Mouse (Mus musculus) heart, postnatal 10 days (tissue): ENCODE measurements around the gene Acaca. TPM values are rescaled to one million over a fixed set of nuclear protein-coding genes. Genes with fewer than 3 reads are reported as not detected.

ENCODE experiments used
- DNase-seq, 2 experiments: peaks; one replicate each; pipeline ENCODE4 v3.0.0; 2021
- intact Hi-C: fragments of 180-260 bp; cut with DNase I; formaldehyde crosslinking; loops from one replicate; pipeline ENCODE4 v1.15.1; 2025
- total RNA-seq, 2 experiments: library from RNA; stranded (reverse); gene quantifications; 2 replicates each; pipeline ENCODE4 v1.2.3; 2021

Acaca gene
- total RNA-seq, 2 experiments from 2014 or later = 15.6 to 16.6 TPM

DNA sequence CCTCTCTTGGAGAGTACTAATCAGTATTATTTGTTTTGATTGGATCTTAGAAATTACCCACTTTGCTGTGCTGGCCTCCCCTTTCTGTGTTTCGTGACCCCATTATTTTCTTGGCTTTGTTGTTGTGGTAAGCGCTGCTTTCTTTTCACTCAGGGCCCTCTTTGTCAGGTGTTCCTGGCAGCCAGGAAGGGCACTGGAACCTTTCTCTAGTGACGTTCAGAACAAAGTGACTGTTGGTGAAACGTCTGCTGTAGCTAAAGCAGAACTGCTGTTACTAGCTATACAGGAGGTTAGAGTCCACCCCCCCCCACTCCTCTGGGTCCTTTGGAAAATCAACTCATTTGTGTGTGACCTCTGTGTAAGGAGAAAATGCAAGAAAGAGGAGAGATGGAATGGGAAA, 76.3 kb downstream of the Acaca start:
- intact Hi-C loops = no loop called here
- DNase-seq = no peak

DNA sequence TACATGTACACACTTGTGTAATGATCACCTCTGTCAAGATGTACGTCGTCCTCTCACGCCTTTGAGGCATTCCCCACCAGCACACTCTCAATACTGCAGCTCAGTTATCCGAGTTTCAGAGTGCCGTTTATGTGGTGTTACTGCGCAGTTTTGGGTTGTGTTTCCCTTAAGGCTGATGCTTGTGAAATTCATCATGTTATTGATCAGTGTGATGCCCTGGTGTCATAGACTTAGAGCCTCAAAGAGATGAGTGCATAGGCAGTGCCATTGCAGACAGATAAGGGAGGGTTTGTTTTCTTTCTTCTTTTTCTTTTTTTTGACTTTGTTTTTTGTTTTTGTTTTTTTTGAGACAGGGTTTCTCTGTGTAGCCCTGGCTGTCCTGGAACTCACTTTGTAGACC, 81.4 kb downstream of the Acaca start:
- intact Hi-C loops = no loop called here
- no peak for DNase-seq

DNA sequence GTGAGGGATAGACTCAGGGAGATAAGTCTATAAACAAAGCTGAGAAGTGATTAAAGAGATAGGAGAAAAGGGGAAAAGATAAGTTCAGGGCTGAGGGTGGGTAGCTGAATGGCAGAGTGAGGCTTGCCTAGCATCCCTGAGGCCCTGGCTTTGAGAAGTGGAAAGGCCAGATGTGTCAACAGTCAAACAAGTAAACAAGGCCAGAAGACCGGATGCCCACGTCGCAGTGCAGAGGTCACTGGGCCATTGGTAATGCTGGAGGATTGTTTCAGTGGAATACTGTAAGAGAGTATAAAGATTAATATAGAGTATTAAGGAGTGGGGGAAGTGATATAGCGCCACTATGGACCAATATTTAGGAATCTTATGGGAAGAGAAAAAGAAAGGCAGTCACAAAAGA, 89.5 kb downstream of the Acaca start:
- intact Hi-C loops = no loop called here
- no peak for DNase-seq

DNA sequence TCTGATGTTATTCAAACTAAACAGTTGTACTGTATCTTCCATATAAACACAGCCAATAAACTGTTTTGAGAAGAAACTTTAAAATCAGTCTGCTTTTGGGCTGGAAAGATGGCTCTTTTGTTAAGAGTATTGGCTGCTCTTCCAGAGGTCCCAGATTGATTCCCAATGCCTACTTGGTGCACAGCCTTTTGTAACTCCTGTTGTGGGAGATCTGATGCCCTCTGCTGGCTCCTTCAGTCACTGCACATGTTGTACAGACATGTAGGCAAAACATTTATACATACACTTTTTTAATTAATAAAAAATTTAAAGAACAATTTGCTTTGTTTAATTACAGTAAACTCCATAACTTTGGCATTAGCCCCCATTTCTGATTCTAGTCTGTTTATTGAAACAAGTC, 114.1 kb downstream of the Acaca start:
- peak; percentile 35 to 64 for DNase-seq
- intact Hi-C loops = loop anchor here (1.0 to 10.0 kb wide), 2 partner anchors 64 to 99 kb away; no protein-coding TSS in a partner anchor

DNA sequence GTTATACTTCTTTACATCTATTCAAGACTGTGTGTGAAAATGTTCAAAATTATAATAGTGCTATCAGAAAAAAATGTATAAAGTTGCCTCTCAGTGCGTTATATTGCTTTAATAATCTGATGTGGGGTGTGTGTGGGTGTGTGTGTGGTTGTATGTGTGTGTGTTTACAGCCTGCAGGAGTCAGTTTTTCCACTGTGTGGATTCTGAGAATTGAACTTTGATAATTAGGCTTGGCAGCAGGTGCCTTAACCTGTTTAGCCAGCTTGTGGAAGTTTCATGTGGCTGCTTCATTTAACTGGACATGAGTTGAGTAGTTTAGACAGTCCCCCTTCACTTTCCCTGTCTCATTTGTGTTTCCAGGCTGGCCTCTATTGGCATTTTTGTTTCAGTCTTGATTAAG, 117.9 kb downstream of the Acaca start:
- intact Hi-C loops = loop anchor here (10.0 kb wide), 1 partner anchor 103 kb away; no protein-coding TSS in a partner anchor
- DNase-seq = no peak

DNA sequence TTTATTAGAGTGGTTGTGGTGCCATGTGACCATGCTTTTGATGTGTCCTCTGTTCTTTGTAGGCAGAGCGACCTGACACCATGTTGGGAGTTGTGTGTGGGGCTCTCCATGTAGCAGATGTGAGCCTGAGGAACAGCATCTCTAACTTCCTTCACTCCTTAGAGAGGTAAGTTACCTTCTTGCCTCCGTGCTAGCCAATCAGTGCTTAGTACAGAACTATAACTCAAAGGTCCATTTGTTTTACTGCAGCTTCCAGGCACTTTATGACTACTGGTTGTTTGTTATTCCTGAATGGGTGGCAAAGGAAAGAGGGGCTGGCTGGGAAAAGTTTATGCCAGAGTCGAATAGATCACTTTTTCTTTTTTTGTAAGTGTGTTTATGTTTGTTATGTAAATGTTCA, 121.7 kb downstream of the Acaca start:
- intact Hi-C loops = no loop called here
- no peak for DNase-seq

DNA sequence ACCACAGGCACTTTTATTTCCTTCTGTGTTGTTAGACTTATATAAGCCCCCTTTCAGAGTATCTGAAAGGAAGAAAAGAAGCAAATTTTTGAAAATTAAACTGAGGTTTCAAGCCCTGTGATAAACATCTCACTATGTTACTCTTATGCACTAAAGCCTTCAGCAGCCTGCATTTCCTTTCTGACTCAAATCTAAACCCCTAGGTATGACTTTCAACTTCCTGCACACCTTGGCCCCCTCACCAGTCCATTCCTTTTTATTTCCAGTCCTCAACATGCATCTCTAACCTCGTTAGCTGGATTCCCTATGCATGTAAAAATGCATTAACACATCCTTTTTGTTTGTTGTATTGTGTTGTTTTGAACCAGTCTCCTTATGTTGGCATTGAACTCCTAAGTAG, 123.0 kb downstream of the Acaca start:
- intact Hi-C loops = no loop called here
- DNase-seq = no peak

DNA sequence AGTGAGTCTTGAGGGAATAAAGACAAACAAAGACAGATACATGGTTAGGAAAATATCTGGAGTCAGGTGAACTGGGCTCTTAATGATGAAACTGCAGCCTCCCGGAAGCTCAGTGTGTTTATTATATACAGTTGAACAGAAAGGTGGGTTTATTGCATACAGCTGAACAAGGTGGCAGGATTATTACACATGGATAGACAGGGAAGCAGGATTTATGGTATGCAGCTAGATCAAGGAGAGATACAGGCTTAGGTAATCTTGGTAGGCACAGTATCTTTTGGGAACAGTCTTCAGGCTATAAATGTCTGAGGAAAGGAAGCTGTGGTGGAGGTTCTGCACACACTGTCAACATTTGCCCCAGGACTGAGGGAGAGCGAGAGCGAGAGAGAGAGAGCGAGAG, 126.4 kb downstream of the Acaca start:
- DNase-seq = no peak
- intact Hi-C loops = no loop called here

DNA sequence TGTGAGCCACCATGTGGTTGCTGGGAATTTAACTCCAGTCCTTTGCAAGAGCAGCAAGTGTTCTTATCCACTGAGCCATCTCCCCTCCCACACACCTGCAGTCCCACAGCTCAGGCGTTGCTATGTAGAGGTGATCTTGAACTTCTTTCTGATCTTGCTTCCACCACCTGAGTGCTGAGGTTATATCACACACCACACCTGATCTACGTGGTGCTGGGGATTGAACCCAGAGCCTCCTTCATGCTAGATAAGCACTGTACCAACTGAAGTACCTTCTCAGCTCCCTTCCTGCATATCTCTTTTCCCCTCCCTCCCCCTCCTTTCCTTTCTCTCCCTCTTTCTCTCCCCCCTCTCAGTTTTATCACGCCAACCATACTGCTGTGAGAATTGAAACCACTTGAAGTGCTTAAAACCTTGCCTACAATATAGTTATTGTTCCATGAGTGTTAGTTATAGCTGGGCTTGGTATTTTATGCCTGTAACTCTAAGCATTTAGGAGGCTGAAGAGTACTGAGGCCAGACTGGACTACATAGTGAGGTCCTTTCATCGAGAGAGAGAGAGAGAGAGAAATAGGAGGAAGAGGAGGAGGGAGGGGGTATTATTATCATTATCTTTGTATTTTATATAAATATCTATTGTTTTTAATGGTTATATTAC, 128.7 kb downstream of the Acaca start:
- intact Hi-C loops = no loop called here
- no peak for DNase-seq

DNA sequence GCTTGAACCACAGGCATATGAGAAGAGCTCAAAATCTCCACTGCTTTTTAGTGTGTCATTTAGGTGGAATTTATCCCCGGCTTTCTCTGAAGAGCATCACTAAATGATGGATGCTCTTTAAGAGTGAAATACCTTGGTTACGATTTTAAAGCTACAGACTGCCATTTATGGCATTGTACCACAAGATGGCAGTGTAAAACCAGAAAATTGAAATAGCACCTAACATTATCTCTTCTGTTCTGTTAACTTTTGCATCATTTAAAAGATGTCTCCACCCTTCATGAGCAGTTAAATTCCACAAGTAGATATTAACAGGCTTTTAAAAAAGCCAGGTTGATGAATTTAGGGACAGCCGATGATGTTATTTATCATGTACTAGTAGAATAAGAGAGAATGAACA, 135.0 kb downstream of the Acaca start:
- DNase-seq = peak in 1 of 2 experiments; percentile 44
- intact Hi-C loops = loop anchor here (1.0 to 5.0 kb wide), 3 partner anchors 128 to 532 kb away; no protein-coding TSS in a partner anchor

DNA sequence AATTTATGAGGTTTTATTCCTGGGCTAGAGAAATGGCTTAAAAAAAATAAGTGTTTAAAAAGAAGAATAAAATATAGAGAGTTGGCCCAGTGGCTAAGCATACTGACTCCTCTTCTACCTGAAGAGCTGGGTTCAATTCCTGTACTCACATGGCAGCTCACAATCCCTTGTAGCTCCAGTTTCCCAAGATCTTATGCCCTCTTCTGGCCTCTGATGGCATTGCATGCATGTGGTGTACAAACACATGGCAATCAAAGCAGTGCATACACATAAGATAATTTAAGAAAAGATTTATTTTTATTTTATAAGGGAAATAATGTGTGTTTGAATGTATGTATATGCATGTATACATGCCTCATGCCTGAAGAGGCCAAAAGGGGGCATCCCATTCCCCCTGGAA, 138.6 kb downstream of the Acaca start:
- DNase-seq = peak in 1 of 2 experiments; percentile 18
- intact Hi-C loops = loop anchor here (1.0 kb wide), 1 partner anchor 547 kb away; no protein-coding TSS in a partner anchor

DNA sequence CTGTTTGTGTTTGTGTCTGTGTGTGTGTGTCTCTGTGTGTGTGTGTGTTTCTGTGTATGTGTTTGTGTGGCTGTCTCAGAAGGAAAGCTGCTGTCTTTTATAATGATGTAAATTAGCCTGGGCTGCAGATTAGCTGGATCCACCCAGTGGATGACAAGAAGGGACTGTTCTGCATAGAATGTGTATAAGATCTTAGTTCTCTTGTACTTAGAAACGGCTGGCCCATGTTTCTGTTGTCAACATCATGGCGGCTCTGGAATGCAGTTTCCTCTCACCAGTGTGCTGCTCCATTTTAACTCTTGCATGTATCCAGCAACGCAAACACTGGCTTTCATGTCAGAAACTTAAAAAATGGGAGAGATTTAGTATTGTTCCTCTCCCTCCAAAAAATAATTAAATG, 141.0 kb downstream of the Acaca start:
- intact Hi-C loops = no loop called here
- peak in 1 of 2 experiments; percentile 22 for DNase-seq

DNA sequence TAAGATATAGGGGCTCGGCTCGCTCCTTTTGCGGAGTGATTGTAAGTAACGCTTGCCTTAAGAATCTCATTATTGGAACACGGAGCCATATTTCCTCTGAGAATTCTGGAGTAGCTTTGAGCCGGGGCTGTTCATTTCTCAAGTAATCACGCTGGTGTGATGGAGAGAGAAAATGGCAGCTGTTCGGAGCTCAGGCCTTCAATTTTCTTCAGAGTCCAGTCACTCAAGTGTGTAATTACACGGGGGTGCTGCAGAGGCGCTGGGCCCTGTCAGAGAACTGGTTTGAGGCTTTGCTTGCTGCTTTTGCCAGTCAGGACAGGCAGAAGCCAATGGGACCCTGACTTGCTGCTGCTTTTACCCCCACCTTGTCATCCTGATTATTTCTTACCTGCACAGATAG, 142.5 kb downstream of the Acaca start:
- intact Hi-C loops = no loop called here

DNA sequence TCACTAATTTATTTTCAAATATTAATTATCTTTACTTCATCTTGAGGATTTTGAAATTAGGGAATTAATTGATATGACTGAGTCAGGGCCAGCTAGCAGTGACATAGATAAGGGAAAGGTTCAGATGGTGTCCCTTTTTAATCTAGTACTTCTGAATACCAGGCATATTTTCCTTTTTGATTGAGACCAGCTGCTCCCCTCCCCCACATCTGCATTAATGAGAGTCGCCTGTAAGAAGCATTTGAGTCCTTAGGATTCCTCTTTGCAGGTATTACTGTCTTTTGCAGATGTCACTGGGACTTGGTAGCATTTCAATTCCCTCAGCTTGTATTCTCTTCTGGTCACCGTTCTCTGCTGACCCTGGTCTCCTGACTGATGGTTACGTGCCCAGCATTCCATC, 143.1 kb downstream of the Acaca start:
- intact Hi-C loops = no loop called here
- no peak for DNase-seq

More for the DNA sequence above, 142.5 kb downstream of the Acaca start:
- DNase-seq = no peak

DNA sequence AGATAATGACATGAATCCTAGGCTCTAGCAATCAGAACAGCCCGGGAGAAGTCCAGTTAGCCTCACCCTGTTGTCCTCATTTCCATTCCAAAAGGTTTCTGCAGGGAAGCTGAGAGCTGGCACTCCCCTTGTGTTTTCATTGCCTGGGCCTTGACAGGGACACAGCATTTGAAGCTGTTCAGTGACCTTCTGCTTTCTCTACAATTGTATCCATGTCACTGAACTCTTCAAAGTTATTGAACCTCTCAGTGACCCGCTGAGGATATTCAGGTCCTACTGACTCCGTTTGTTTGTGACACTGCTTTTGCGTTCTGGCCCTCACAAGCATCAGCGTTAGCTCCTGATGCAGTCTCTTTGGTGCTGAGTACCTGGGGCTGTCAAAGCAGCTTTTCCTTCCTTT, 147.5 kb downstream of the Acaca start:
- intact Hi-C loops = no loop called here
- no peak for DNase-seq

DNA sequence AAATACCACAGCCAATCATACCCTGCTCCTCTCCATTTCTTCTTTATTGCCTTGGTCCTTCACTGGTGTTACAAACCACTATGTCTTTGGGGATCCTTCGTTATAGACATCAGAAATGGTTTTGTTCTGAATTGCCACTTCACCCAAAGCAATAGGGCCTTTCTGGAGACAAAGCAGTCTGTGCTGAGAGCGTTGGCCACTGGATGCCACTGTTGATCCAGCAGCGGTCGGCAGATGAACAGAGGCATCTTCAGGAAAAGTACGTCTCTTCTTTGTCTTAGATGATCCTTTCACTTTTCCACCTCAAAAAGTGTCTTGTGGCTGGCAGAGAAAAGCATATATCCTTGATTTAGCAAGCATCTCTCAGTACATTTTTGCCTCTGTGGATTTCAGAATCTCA, 151.8 kb downstream of the Acaca start:
- peak in 1 of 2 experiments; percentile 23 for DNase-seq
- intact Hi-C loops = loop anchor here (10.0 kb wide), 1 partner anchor 144 kb away; no protein-coding TSS in a partner anchor

DNA sequence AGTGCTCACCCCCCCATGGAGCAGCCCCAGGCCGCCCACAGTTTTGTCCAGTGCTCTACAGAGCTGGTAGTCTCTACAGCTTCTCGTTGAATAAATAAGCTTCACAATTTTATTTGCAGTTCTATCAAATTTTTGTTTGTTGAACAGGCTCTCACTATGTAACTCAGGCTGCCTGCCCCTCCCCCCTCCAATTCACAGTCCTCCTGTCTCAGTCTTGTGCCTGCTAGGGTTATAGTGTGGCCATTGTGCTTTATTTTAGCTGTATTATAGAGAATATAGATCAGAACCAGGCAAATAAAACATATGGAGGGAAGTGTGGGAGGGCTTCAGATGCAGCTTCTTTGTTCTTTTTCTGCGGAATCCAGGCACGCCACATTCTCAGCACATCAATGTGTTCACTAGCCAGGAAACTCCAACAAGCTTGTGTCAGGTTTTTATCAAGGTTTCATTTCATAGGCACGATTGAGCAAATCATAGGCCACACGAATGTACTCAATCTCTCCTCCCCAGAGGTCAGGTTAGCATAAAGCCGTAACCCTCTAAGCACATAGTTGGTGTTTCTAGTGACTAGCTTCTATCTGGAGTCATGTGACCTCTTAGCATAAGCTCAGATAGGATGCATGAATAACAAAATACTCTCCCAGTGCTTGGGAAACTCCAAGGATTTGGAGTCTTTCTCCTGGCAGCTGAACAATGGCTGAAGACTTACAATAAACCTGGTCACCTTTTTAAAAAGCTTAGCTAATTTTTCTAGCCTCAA, 153.7 kb downstream of the Acaca start:
- DNase-seq = no peak
- intact Hi-C loops = loop anchor here (10.0 kb wide), 1 partner anchor 142 kb away; no protein-coding TSS in a partner anchor

DNA sequence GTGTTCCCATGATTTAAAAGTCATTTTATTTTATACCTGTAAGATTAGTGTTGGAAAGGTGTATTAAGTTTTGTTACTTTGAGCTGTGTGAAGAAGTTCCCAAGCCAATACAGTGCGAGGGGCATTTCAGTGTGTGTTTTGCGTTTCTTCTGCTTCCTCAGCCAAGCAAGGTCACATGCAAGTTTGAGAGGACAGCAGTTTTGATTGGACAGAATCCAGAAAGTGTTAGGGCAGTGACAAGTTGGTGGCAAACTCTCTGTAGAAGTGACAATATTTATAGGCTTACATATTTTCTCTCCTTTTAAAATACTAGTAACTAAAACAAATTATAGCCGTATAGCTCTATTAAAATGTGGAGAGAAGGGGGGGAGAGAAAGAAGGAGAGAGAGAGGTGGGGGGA, 161.3 kb downstream of the Acaca start:
- DNase-seq = peak in 1 of 2 experiments; percentile 28
- intact Hi-C loops = no loop called here

DNA sequence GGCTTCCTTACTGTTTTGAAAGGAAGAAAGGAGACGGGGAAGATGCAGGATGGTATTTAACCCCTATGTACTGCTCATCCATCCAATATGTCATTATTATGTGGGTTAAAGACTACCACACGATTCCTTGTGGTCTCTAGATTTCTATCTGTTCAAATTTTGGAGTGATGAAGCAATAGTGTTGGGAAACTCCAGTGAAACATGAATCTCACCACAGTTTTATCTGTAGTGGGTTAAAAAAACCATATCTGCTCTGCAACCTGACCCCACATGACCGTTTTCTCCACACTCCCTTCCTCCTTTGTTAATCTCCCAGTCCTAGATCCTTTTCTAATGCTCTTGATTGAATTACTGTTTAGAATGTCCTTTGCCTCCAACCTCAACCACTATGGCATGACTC, 163.1 kb downstream of the Acaca start:
- no peak for DNase-seq
- intact Hi-C loops = no loop called here

DNA sequence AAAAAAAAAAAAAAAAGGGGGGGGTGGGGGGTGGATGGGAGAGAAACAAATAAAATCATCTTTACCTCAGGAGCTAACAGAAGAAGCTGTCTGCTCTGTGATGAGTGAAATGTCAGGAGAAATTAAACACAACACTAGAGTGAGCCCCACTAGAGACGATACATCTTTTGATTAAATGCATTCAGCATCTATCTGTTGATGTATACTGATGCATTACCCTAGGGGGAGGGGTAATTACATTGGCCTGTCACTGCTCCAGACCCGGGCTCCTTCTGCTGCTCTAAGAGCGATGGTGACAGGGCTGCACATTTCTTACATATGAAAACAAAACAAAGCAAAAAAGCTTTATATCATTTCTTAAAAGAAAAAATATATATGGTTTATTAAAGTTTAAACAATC, 163.8 kb downstream of the Acaca start:
- intact Hi-C loops = no loop called here
- no peak for DNase-seq

DNA sequence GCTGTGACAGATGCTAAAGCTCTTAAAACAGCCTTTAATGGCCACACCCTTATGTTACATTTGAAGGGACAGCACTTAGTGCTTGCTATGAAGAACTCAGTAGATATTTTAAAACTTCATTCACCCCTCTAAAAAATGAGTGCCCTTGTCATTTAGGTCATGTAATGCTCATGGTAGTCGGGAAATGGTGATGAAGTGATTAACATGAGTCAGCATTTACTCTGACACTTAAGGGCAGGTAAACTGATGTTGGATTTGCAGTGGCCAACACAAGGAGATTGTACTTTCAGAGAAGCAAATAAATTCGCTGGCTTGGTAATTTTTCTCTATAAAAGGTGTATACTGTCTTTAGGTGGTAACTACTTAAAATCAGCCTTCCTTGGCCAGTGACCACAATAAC, 166.9 kb downstream of the Acaca start:
- intact Hi-C loops = no loop called here
- no peak for DNase-seq

DNA sequence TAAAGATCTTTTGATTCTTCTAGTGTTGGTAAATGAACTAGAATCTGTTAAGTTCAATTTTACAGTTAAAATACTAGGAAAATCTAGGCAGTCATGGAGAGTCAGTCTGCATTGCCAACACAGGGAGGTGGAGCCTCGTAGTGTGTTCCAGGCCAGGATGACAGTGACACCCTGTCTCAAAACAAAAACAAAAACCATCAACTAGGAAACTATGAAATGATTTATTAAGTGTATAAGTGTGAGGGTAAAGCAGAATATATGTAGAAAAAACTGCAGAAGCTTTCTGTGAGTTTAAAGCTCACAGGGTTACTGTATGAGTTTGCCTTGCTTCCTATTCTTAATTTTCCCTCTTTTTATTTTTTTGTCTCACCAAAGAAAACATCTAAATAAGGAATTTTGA, 176.0 kb downstream of the Acaca start:
- intact Hi-C loops = no loop called here
- no peak for DNase-seq
